Mouse (Mus musculus) left cerebral cortex, adult 9 months (tissue): ENCODE measurements around the gene Tmem151b.

Experiments
- DNase-seq, 2 experiments: peaks; one replicate each; pipeline ENCODE4 v3.0.0; 2022; ENCODE audit warnings: low spot score in 2 of 2

The Tmem151b gene

DNA sequence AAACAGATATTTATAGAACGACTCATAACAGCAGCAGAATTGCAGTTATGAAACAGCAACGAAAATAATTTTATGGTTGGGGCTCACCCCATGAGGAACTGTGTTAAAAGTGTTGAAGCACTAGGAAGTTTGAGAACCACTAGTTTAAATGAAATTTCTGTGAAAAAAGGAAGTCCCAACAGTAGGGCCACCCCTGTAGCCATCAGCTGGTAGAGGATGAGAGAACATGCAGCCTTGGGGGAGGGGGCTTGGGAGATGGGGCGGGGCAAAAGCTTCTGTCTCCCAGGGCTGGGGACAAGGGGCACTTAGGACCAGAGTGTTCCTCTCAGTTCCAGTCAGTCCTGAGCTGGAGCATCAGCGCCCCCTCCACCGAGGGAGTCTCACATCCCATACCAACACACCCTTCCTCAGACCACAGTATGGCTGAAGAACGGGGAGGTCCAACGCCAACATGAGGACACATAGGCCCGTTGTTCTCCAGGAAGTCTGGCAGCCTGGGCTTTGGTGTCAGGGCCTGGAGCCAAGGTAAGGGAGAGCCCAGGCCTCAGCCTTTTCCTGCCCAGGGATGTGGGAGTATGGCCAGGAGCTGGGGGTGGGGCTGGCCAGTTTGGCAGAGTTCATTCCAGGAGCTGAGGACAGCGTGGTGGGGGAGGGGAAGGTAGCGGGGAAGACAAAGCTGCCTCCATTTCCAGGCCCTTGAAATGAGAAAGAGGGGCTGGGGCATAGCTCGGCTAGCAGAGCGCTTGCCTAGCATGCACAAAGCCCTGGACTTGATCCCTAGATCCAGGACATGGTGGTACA is 34.8 kb upstream of the Tmem151b start:
- DNase-seq: peak in 1 of 2 experiments; percentile 67

DNA sequence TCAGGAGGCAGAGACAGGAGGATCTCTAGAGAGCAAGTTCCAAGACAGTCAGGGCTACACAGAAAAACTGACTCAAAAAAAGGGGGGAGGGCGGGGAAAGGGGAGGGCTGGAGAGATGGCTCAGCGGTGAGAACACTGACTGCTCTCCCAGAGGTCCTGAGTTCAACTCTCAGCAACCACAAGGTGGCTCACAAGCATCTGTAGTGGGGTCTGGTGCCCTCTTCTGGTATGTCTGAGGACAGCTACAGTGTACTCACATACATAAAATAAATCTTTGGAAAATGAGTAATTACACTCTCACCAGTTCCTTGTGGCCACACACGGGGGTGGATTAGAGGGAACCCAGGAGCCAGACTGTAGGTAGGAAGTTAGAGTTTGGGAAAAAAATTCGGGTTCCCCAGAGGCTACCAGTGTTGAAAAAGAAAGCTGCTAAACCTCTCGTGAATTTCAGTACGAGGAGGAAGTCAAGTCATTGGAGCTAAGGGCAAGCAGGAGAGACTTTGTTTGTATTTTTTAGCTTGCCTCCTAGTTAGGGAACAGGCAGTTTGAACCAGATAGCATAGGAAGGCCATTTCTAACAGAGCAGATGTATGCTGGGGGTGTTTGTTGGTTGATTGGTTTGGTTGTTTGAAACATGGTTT is 33.4 kb upstream of the Tmem151b start:
- DNase-seq: no peak

- no peak for DNase-seq
Measured at GRCm38 (mm10) chr17:45582188-45582587, 32.7 kb upstream of the Tmem151b start.

DNA sequence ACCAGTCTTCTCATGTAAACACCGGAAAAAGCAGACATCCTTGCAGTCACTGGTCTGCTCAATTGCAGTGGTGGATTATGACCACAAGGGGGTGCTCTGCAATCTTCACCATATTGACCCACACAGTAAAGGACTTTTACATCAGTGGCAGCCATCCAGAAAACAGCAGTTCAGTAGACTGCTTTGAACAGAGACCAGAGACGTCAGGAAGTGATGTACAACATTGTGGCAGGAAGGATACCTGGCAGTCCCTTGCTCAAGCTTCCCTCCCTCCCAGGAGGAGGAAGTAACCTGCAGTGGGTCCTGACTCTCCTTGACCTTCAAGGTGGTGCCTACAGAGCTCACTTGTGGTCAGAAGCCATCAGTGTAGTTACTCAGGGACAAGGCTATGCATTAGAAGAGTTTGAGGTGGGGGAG is 32.1 kb upstream of the Tmem151b start:
- DNase-seq: peak in 1 of 2 experiments; percentile 76

DNA sequence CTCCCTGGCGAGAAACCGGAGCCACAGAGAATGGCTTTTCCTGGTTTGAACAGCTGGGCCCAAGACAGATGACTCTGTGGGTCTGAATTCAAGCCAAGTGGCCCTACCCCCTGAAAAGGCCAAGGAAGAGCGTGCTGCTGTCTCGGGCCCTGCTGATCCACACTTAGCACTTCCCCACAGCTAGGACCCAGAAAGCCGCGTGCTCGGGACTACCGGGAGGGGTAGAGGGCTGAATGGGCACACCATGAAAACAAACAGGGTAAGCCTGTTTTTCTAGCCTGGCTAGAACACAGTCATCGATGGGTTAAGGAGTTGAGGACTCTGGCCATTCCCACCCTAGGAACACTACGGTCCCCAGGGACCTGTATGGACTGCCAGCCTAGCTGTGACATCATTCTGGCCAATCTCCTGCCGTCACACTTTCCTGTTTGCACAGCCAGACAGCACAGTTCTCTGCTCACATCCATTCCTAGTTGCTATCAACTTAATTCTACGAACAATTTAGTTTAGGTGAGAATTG is 31.5 kb upstream of the Tmem151b start:
- no peak for DNase-seq

GRCm38 (mm10) chr17:45579554-45579953 is 30.1 kb upstream of the Tmem151b start:
- DNase-seq: no peak

- DNase-seq: no peak
Measured at GRCm38 (mm10) chr17:45578843-45579242, 29.4 kb upstream of the Tmem151b start.

DNA sequence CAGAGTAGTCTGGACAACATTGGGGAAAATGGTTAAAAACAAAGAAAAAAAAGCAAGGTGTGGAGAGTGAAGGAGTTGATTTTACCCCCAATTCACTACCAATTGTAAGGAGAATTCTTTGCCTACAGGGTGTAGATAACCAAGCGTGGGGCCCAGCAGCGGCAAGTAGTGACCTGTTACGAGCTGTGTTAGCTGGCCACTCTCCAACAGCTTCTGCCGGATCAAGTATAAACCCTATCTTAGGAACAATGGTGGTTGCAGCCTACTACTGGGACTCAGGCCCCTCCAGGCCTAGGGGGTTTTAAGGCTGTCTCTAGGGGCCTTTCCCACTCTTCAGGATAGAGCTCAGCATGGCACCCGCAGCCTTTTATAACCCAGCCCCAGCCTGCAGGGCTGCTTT is 28.8 kb upstream of the Tmem151b start:
- no peak for DNase-seq

- DNase-seq: no peak
Measured at GRCm38 (mm10) chr17:45575123-45575897, 25.8 kb upstream of the Tmem151b start.

DNA sequence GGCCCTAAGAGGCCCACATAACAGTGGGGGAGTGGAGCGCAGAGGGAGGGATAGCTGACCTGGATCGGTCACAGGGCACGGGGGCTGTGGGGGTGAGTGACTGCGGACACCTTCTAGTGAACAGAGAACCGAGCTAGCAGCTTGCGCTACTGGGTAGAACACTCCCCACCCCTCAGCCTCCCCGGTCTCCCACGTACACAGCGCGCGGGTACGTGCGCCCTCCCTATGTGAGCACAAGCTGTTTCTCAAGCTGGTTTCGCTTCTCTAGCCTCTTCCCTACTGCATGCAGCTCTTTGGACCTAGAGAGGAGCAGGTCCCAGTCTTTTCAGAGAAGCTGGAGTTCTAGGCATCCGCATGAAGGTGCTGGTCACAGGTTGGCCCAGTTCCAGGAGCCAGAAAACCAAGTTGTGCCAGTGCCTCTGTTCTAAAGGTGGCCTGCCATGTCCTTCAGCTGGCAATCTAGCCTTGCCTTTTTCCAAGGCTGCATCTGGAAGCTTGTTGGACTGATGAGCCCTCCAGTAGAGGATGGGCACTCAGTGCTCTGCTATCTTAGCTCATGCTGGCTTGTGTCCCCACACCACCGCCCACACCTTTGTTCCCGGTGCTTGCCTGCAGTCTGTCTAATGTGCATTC is 24.8 kb upstream of the Tmem151b start:
- peak; percentile 74 to 86 for DNase-seq

- DNase-seq: peak; percentile 89 to 98
Measured at GRCm38 (mm10) chr17:45573780-45574123, 24.3 kb upstream of the Tmem151b start.

DNA sequence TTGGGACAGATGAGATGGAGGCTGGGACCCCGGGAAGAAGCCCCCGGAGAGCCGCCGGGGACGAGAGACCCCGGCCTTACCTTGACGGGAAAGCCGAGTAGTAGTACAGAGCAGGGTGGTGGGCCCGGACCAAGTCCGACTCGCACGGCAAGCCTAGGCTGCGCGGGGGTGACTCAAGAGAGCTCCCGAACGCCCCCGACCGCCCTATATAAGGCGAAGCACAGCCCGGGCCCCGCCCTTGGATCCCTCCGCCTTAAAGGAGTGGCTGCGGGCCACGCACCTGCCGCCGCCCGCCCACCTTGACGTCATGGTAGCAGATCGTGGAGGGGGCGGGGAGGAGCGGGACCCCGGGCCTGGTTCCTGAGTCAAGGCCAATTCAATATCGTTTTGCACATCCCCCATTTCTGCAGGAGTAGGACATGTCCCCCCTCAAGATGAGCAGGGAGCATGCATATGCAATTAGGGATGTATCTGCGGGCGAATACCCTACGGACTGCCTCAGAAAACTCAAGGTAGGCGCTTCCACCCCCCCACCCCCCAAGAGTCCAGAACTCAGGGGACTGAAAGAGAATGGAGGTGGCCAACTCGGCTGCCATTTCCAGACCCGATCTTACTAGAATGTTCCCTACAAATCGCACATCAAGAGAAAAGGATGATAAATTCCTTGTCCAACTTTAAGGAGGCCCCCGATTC is 23.8 kb upstream of the Tmem151b start, which contains the start of gene Hsp90ab1:
Gene Hsp90ab1, minus strand, starts transcription at position 185 of the 693 bp plus-strand sequence.
- DNase-seq: peak; percentile 94 to 99

DNA sequence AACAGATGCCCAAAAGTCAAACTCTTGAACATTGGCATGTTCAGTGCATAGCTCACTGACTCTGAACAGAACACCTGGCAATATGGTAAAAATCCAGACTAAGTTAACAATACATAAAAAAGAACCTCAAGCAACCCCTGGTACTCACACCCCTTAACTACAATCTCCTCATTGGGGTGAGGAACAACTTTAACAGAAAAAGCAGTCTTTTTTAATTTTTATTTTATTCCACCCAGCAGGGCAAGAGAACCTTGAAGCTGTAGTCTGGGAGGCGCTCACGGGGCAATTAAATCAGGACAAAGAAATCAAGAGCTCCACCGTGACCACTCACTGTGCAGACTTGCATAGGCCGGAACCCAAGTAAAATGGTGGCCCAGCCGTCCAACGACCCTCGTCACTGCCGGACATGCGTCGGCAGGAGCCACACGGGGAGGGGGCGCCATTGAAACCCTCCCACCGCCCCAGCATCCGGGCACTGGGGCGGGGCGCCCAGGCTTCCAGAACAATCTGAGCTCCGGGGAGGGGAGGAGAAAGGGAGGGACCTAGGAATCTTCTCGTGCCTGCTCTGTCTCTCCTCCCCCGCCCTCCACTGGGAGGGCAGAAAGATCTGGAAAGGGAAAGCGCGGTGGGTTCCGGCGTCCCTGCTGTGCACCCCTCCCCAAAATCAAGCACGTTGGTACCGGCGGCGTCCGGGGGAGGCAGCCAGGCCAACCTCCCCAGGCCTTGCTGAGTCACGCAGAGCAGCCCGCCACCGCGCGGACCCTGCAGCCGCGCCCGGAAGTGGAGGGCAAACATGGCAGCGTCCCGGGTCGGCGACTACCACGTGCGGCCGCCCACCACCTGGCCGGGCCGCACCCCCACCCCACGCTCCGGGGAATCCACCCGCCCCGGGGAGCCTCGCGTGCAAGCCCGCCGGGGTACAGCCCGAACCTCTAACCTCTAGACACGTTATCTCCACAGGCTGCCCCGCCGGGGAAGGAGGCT is 22.9 kb upstream of the Tmem151b start:
- DNase-seq: peak in 1 of 2 experiments; percentile 75

DNA sequence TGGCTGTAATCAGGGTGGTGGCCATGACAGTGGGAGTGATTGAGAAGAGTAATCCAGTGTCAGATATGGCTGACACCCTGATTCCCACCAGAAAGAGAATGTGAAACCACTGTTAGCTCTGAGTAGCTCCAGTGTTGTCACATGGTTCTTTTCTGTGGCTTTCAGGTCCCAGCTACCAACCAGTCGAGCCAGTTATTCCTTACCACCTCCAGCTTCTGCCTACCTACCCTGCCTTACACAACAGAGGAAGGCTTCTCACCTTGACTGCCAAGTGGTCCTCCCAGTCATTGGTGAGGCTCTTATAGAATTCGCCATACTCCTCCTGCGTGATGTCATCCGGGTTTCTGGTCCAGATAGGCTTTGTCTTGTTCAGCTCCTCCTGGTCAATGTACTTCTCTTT is 20.5 kb upstream of the Tmem151b start:
- no peak for DNase-seq

GRCm38 (mm10) chr17:45568990-45569389 is 19.5 kb upstream of the Tmem151b start:
- no peak for DNase-seq

GRCm38 (mm10) chr17:45567162-45567601 is 17.7 kb upstream of the Tmem151b start:
- DNase-seq: no peak

DNA sequence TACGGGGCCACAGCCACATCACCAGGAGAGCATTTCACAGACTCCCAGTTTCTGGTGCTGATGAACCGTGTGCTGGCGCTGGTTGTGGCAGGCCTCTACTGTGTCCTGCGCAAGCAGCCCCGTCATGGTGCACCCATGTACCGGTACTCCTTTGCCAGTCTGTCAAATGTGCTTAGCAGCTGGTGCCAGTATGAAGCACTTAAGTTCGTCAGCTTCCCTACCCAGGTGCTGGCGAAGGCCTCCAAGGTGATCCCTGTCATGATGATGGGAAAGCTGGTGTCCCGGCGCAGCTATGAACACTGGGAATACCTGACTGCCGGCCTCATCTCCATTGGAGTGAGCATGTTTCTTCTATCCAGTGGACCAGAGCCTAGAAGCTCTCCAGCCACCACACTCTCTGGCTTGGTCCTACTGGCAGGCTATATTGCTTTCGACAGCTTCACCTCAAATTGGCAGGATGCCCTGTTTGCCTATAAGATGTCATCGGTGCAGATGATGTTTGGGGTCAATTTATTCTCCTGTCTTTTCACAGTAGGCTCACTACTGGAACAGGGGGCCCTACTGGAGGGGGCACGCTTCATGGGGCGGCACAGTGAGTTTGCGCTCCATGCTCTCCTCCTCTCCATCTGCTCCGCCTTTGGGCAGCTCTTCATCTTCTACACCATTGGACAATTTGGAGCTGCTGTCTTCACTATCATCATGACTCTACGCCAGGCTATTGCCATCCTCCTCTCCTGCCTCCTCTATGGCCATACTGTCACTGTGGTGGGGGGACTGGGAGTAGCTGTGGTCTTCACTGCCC is 17.1 kb upstream of the Tmem151b start:
- DNase-seq: no peak

GRCm38 (mm10) chr17:45566031-45566359 is 16.5 kb upstream of the Tmem151b start:
- no peak for DNase-seq

GRCm38 (mm10) chr17:45565103-45565502 is 15.6 kb upstream of the Tmem151b start:
- DNase-seq: no peak
